Mouse (Mus musculus): ENCODE measurements around the gene Ctdsp2. TPM values are rescaled to one million over a fixed set of nuclear protein-coding genes. Genes with fewer than 3 reads are reported as not detected.

The Ctdsp2 gene
- total RNA-seq (2021) = 10 to 100 TPM; 83.8 to 94.3 TPM
- long read RNA-seq, experiment 1, full-length matches to known transcripts = 13 of 17 reads
- long read RNA-seq, experiment 1, partial matches to known transcripts = 0 of 17 reads
- long read RNA-seq, experiment 1, other reads (novel, unspliced or antisense) = 4 of 17 reads
- long read RNA-seq, experiment 2, full-length matches to known transcripts = 4 of 6 reads
- long read RNA-seq, experiment 2, partial matches to known transcripts = 1 of 6 reads
- long read RNA-seq, experiment 2, other reads (novel, unspliced or antisense) = 1 of 6 reads

DNA sequence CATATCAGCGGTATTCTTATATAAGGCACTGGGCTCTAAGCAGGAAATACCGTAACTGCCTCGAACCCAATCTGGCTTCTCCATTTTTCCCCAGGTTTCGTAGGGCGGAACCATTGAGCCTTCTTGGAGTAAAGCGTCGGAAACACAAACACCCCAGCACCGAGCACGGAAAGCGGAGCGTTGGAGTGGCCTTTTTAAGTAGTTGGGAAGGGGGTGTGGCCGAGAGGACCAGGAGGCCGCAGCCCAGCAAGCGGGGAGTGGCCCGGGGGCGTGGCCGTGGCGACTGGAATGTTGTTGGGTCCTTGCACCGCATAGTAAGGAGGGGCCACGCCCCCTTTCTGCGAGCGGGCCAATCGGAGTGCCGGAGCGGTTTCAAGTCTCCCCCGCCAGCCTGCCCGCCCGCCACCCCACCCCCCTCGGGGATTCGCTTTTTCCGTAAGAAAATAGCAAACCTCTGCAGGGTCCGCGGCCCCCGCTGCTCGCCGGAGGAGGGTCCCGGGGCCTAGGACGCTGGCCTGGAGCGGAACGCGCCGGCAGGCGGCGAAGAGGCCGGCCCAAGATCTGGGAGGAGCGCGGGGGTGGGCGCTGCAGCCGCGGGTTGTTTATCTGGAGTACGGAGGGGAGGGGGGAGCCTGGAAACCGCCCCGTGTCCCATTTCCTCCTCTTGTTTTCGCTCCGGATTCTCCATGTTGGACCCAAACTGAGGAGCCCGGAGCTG lies at the start of gene Ctdsp2:
Ctdsp2 (plus strand) TSS at position 441 of the 718 bp plus-strand sequence.
- peak; percentile 100 for DNase-seq

DNA sequence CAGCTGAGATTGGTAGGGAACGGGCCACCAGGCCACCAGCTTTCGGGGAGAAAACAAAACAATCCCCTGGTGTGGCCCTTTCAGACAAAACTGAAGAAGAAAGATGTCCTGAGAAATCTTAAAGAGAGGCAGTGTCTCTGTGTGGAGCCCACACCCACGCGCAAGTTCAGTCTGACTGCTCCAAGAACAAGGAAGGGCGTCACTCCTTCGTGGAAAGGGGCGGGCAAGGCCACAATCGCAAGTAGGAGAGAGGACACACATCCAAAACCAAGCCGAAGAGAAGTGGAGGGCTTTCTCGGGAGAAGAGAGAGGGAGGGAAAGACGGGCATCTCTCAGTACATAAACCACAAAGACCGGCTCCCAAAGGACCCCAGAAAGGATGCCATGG lies 49.7 kb upstream of the Ctdsp2 start:
- DNase-seq = peak in 1 of 2 experiments; percentile 89

DNA sequence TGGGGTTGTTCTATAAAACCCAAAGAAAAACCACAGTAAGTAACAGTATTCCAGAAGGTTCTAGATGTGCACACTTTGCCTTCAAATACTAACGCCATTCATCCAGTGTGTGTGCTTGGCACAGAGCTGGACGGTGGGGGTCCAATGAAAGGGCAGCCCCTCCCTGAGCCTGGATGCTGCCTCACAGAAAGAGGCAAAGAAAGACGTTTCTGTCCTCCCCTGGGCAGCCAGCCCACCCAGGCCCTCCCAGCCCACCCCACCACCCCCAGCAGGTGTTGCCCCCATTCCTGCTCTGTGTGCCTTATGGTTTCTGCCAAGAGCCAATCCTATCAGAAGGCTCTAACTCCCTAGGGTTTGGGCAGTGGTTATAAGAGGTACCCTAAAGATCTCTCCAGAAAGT lies 49.0 kb upstream of the Ctdsp2 start:
- no peak for DNase-seq

DNA sequence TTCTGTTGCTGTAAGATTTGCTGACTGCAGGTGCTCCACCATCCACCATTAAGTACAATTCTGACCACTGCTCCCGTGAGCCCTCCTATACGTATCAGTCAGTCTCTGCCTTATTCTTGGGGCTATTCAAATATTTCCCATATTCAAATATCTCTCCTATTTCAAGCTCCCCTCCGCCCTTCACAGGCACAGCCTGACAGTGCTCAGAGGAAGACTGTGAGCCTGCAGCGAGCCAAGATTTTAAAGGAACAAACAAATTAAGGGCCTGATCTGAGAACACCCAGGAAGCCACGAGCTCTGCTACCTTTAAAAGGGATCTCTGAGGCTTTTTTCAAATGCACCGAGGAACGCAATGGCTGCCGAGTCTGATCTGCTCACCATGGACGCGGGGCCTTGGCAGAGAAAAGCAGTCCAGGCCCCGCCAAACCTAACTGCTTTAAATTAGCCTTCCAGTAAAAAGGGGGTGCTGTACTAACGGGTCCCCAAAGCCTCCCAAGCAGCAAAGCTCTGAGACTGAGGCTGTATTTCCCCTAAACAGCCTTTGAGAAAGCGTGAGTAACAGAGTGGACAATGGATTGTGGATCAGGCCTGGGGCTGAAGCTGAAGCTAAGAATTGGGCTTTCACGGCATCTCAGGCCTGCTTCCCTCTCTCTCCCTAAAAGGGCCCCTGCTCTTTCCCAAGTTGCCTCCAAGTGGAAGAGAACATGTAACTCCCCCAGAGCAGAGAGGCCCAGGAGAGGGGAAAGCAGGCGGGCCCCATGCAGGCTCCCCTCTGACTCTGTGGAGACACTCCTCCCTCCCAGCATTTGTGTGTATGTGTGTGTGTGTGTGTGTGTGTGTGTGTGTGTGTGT lies 48.0 kb upstream of the Ctdsp2 start:
- DNase-seq = peak; percentile 54 to 64

DNA sequence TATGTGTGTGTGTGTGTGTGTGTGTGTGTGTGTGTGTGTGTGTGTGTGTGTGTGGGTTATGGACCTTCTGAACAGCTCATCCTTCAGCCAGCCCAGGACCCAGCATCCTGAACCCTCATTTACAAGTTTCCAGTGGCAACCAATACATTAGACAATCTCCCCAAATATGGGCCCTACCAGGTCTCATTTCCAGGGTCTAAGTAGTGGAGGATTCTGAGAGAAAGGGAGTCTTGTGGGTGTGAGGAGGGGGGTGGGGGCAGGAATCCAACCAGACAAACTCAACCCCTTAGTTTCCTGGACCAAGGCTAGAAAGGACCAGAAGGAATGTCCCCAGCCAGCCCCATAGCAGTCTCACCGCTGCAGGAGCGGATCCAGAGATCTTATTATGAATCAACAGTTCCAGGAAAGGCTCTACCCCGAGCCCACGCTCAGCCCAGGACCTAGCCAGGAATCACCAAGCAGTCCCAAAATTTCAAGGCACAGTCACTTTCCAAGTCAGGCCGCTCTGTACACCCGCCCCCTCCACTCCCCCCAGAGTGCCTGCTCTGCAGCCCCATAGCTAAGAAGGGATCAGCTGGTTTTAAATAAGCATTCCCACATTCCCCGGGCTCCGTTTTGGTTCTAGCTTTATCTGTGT lies 47.3 kb upstream of the Ctdsp2 start:
- peak; percentile 55 to 58 for DNase-seq

DNA sequence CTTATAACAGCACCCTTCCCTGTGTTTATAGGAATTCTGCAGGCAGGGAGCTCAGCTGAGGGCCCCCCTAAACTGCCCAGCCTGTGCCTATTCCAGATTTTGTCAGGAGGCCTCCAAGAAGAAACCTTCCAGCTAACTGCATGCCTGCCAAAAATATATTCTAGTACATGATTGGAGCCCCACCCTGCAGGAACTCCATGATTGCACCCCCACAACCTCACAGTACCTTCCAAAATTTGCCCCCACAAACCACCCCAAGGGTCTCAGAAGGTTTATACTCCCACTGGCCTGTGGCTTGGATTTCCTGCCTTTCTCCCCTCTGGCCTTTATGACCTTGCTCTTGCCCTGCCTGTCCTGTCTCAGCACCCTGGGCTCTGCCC lies 46.8 kb upstream of the Ctdsp2 start:
- peak; percentile 37 to 55 for DNase-seq

DNA sequence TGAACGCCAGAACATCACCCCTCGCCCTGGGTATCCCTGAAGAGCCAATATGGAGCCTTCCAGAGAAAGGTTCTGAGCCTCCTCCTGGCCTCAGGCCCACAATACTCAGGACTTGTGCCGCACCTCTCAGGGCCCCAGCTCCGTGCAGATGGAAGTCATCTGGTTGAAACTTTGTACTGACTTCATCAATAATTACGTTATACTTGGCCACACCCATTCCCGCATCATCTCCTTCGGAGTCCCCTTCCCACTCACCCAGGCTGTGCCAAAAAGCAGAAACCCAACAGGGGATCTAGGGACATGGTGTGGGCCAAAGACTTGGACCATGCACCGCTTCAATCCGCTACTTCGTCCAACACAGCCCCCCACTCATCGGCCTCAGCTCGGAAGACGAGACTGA lies 44.0 kb upstream of the Ctdsp2 start:
- DNase-seq = no peak

DNA sequence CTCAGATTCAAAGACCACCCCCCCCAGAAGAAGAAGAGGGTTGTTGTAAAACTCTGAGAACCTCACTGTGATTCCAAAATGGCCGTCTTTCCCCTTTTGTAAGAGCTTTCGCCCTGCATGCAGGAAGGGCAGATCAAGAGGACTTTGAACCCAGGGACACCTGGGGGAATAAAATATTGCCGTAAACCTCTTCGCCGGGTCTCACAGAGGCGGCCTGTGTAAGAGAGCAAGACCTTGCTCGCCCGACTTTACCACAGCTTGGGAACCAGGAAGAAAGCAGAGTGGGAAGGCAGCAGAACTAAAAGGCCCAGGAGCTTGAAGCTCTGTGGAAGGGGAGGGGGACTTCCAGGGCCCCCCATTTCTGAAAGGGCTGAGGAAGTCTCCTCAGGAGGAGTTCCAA lies 43.4 kb upstream of the Ctdsp2 start:
- no peak for DNase-seq

DNA sequence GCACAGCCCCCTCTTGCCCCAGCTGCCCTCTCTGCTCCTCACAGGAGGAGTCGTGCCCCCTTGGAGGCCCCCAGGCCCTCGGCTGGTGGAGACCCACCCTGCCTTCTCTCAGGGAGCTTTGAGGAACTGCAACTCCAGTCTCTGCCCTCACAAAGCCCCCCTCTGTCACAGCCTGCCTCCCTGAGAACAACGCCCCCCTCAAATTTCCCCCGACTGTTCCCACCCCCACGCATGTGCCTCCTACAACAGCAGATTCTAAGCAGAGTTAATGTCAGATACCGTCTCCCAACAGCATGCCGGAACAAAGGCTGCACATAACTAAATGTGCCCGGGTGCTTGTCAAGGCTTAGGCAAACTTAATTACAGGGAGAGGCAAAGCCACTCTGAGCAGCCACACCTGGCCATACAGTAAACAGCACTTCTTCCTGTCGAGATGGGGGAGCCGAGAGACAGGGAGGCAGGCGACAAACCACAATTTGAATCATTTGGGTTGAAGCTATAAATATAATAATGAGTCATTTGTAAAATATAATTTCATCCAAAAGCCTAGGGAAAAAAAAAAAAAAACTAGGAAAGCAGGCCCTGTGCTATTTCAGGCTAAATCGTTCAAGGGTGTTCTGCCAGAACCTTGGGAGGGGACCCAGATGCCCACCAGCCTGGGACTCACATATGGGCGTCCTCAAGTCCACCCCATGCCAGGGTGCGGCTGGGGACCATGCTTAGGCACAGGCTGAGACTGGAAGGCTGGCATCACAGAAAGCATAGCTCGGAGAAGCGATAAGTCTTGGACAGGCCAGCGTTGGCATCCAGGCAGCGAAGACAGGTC lies 42.7 kb upstream of the Ctdsp2 start:
- no peak for DNase-seq

DNA sequence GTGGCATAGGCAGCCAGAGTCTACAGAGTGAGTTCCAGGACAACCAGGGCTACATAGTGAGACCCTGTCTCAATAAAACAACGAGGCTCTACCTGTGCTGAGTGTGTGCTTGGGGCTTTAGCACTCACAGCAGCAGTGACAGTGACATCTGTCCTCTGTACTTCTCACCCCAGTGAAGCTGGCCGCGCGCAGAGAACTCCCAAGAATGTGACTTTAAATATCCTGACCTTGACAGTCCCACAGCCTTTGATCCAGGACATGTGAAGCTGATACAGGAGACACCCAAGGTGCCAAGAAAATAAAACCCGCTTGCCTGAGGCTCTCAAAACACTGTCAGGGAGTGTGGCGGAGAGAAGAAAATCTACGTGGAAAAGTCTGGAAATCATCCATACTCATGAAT lies 37.6 kb upstream of the Ctdsp2 start:
- DNase-seq = peak in 1 of 2 experiments; percentile 62

DNA sequence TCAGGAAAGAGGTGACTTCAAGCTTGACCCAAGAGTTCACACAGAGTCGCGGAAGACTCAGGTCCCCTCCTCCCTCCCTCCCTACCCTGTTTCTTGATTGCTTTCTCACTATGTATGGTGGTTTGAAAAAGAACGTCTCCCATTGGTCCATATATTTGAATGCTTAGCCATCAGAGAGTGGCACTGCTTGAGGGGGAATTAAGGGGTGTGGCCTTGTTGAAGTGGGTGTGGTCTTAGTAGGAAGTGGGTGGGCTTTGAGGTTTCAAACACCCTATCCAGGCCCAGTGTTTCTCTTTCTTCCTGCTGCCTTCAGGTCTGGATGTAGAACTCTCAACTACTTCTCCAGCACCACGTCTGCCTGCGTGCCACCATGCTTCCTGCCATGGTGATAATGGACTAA lies 33.0 kb upstream of the Ctdsp2 start:
- DNase-seq = no peak

DNA sequence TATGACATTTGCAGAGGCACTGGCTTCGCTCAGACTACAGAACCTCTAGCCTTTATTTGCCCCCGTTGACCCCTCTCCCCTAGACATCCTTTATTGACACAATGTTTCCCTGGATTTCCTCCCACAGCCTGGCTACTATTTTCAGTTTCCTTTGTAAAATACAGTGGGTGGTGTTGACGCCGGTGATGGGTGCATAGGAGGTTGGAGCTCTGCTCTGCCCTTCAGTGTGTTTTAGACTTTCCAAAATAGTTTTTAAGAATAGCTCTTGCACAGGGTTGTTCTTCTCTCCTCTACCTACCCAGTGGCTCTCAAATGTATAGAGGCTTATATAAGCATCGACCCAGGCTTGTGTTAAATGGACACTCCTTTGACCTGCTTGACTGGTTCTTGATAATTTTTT lies 28.7 kb upstream of the Ctdsp2 start:
- DNase-seq = no peak

DNA sequence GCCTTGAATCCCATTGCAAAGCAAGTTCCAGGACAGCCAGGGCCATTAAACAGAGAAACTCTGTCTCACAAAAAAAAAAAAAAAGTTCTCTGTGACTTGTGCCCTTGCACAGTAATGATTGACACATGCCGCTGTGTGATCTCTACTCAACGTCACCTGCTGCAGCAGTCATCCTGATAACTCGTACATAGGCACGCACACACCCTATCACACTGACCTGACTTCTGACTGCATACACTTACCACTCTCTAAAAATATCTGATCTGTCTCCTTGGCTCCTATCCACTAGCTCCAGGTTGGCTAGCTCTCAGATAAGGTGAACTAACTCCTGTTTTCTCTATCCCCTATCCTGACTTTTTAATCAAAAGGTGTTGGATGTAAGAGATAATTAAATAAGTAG lies 27.9 kb upstream of the Ctdsp2 start:
- DNase-seq = peak; percentile 47 to 57

DNA sequence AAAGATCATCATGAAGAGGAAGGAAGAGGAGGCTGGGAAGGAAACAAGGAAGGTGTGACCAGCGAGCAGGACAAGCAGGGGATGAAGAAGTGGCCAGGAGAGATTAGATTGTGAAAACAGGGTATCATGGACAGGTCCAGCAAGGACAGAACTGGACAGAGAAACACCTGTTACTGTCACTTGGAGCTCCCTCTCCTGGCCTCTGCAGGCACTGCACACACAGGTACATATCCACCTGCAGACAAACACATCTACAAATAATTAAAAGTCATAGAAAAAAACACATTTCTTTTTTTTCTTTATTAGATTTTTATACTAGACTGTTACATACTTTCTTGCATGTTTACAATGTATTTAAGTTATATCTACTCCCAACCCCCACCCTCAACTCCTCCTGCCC lies 26.1 kb upstream of the Ctdsp2 start:
- no peak for DNase-seq

DNA sequence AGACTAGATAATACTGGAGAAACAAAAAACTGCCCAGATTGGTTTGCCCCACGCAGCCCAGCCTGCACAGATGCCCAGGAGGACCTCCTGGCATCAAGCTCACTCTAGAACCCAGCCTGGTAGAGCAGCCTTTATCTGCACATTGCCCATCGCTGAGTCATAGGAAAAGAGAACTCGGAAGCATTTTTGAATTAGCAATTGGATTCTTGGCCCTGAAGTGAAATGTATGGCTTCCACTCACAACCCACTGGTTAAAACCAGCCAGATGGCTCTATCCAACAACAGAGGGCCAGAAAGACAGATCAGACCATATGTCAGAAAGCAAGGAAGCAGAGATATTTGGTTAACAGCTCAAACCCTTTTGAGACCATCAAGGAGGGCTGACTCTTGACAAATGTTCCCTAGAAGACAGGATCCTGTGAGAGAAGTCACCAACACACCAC lies 25.5 kb upstream of the Ctdsp2 start:
- DNase-seq = no peak

DNA sequence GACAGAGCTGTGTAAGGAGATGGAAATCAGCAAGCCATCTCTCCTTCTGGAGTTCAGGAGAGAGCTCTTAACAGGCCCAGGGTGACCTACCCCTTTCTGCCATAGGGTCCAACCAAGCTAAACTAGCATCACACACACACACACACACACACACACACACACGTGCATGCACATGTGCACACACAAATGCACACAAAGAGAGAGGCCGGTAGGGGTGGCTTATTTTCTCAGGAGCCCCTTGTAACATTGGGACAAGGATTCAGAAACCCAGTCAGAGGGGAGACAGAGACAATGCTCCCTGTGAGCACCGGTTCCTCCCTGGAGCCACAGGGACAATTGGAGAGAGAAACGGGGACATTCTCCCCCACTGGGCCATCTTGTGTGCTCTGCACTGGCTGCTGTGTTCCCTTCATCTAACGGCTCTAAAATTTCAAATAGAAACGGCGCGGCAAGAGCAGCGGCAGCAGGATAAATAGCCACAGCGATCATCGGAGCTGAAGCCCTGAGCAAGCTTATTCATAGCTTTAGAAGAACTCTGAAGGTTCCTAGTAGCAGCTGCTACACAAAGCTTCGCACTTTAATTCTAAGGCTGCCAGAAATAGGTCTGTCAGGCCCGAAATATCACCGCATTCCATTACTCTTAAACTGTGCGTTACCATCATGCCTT lies 21.7 kb upstream of the Ctdsp2 start:
- DNase-seq = no peak

DNA sequence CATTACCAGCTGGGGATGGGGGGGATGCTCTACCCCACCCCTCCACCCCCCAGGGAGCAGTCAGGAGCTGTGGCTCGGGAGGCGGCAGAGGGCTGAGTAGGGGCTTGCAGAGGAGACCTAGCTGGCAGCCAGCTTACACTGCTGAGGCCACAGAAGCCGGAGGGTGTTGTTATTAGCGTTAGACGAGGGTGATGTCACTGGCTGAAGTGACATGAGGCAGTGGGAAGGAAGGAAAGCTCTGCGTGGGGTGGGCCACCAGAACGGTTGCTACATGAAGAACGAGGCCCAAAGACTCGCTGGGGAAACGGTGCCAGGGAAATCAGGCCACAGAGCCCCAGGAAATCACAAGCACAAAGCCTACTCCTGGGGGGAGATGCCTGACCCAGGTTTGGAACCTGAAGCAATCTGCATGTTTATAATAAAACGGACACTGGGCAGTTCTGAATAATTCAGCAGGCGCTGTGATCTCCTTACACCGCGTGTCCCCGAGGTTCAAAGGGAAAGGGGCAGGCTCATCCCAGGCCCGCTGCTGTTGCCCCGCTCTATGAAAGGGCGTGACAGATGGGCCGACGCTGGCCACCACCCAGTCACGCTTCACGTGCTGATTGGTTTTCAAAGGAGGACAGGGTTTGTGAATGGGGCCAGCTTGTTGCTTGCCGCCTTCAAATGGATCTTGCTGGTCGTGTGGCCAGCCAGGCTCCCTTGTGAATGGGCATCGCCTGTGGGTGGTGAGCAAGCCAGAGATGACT lies 21.0 kb upstream of the Ctdsp2 start:
- peak; percentile 66 to 67 for DNase-seq

DNA sequence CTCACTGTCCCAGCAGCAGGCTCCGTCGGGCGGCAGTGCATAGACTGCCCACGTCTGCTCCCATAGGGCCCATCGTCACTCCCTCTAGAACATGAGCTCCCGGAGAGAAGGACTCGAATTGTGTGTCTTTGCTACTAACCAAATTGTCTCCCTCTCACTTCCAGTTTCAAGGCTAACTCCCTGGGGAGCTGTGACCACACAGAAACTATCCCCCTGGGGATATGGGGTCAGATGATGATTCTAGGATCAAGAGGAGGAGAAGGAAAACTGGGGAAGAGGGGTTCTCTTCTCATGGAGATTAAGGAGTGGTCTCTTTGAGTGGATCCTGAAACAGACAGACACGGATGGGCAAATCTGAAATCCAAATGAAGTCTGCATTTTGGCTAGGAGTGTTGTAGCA lies 18.0 kb upstream of the Ctdsp2 start:
- DNase-seq = no peak

DNA sequence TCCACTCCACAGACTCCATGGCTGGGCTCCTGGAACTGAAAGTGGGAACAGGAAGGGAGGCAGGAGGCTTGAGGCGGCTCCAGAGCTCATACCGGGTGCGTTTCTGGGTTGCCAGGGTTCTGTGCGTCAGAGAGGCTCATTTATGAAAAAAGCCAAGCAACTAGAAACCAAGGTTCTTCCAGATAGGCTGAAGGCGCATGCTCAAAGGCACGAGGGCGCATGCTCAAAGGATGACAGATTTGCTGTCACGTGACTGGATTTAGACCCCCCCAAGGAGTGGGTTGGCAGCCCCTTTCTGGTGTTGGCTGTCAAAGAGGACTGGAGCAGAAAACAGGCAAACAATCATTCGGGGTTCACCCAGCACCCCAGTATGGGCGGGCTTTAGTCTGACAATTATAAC lies 16.8 kb upstream of the Ctdsp2 start:
- DNase-seq = peak; percentile 72 to 80

DNA sequence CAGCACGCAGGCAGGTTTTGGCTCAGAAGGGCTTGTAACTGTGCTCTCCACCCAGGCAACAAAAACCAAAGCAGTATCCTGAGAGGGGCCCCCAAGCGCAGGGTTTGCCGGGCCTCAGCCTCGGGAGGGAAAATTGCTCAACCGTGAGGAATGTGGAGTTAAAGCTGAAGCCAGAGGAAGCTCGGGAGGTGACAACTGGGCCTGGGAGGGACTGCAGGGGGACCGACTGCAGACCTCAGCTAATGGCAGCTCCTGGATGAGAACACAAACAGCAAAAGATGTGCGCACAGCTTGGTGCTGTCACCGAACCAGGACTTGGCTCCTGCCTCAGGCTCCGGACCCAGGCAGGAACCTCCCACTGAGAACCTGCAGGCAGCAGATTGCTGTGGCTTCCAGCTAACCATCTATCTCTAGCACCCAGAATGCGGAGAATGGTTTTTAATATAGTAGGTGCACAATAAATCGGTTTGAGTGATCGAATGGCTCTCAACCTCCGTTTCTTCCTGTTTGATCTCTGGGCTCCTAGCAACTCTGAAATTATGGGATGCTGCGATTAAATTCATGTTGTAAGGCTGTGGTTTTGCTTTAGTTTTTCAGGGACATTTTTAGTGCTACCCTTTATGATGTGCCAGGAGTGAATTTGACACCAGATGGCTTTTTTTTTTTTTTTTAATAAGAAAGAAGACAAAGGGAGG lies 16.1 kb upstream of the Ctdsp2 start:
- DNase-seq = peak; percentile 75 to 85

All from heart, adult 18-20 months (tissue).